Comparison of ENCODE assay signal across 9 mouse cellular contexts in genomic region chr10:96190168-96190987, GRCm38 (mm10). TPM values are rescaled to one million over a fixed set of nuclear protein-coding genes. Genes with fewer than 3 reads are reported as not detected.
A peak's percentile ranks its signal among the peaks of the same experiment; 100 is the strongest.
DNase-seq lines count a peak whose midpoint lies in the region; ATAC-seq and TF ChIP-seq lines count a peak whose summit lies in the region.
"Had no signal": no experiment of that assay in that cellular context is flagged by ENCODE, and none has a peak within 500 bp of the region (broad histone marks: within the 10 kb centered on the region; RNA-seq: fewer than 3 reads in every experiment).

No protein-coding gene starts in this region.

- intact Hi-C loops in heart, postnatal 36 days (cut with DNase I) = no loop called here

- peak overlapping the region; percentile 9; the same call in 1 of the 2 replicates for H3K4me2 ChIP-seq in hindbrain, embryonic 15.5 days
- H3K4me2 ChIP-seq in midbrain, embryonic 15.5 days = no peak overlapping the region

- DNase-seq in heart, adult 11 months = peak; percentile 89
- no peak for DNase-seq in heart, postnatal 36 days
- peak; percentile 74 for DNase-seq in brain, embryonic 14.5 days (ENCODE audit: low read depth)
- DNase-seq in natural killer cell, adult 2 months (ENCODE audit: low spot score in 2 of 2) = no peak

- H3K27me3 ChIP-seq in hindbrain, embryonic 15.5 days = no peaks in the 10 kb centered on the region
- no peaks in the 10 kb centered on the region for H3K27me3 ChIP-seq in midbrain, embryonic 15.5 days (replicated peaks)

- no peak overlapping the region for H3K9ac ChIP-seq in hindbrain, embryonic 15.5 days
- no peak overlapping the region for H3K9ac ChIP-seq in midbrain, embryonic 15.5 days

- no peak for TF ChIP-seq POLR2A in brain, embryonic 14.5 days (IDR thresholded peaks at IDR 0.05; ENCODE audit: borderline replicate concordance, extremely low read depth, insufficient read depth, insufficient read length, poor library complexity, severe bottlenecking)

- H3K27ac ChIP-seq in hindbrain, embryonic 15.5 days (replicated peaks) = no peak overlapping the region
- H3K27ac ChIP-seq in midbrain, embryonic 15.5 days = no peak overlapping the region

- 0 out of 2 replicates have a peak, but pooled peaks cover 5% of the 10 kb centered on the region for H3K4me1 ChIP-seq in hindbrain, embryonic 15.5 days (replicated peaks)
- no peaks in the 10 kb centered on the region; the same call in 1 of the 2 replicates for H3K4me1 ChIP-seq in midbrain, embryonic 15.5 days

- no peaks in the 10 kb centered on the region for H3K9me3 ChIP-seq in hindbrain, embryonic 15.5 days
- no peaks in the 10 kb centered on the region for H3K9me3 ChIP-seq in midbrain, embryonic 15.5 days

- H3K36me3 ChIP-seq in hindbrain, embryonic 15.5 days = no peaks in the 10 kb centered on the region
- H3K36me3 ChIP-seq in midbrain, embryonic 15.5 days (replicated peaks) = no peaks in the 10 kb centered on the region

- WGBS in hindbrain, embryonic 15.5 days = 14% methylated on average over 10 of the region's 10 CpGs
- 37% methylated on average over 10 of the region's 10 CpGs for WGBS in midbrain, embryonic 15.5 days

- no peak overlapping the region for H3K4me3 ChIP-seq in hindbrain, embryonic 15.5 days
- no peak overlapping the region for H3K4me3 ChIP-seq in midbrain, embryonic 15.5 days
- H3K4me3 ChIP-seq: erythroblast, embryonic 14.5 days had no signal

- TF ChIP-seq CTCF in brain, embryonic 14.5 days (IDR thresholded peaks at IDR 0.05; ENCODE audit: borderline replicate concordance, extremely low read depth, insufficient read depth, insufficient read length) = no peak

- peak; percentile 92 for ATAC-seq in hindbrain, embryonic 15.5 days (ENCODE audit: low FRiP score, low read depth)
- ATAC-seq in midbrain, embryonic 15.5 days (replicated peaks) = peak; percentile 80
- no peak for ATAC-seq in megakaryocyte, adult 5-6 weeks (ENCODE audit: poor library complexity, severe bottlenecking)

RNA-seq across cellular contexts. Expression of gene Gm5426, which starts 54.0 kb away (rescaled TPM):
- not detected for total RNA-seq in heart, postnatal 36 days (2021)
- polyA plus RNA-seq in brain, embryonic 14.5 days (2012; rRNA removed) = not detected in 2 replicates
- polyA plus RNA-seq in hindbrain, embryonic 15.5 days (2015; fragmentation: Nextera tagmentation; extraction: Ambion mirVana) = not detected in 2 replicates
- polyA plus RNA-seq in midbrain, embryonic 15.5 days (2015; fragmentation: Nextera tagmentation; extraction: Ambion mirVana) = not detected in 2 replicates
- not detected in 2 replicates for total RNA-seq in megakaryocyte, adult 5-6 weeks (2015)
- not detected in 2 replicates for total RNA-seq in megakaryocyte, adult 5-6 weeks (2017)
- total RNA-seq: left cerebral cortex, postnatal 25 days had no signal
- polyA plus RNA-seq: erythroblast, embryonic 14.5 days had no signal

Comparison
In these comparisons a context has a peak if more than half of its experiments do, and no peak if none do; other contexts are left out.
1. DNase-seq: peak in heart, adult 11 months (single experiment) and brain, embryonic 14.5 days (single experiment); none in heart, postnatal 36 days (0 of 2) and natural killer cell, adult 2 months (0 of 2).